Mouse (Mus musculus) hindbrain, embryonic 15.5 days (tissue): Measurements from ENCODE around the gene Nucb1. TPM values are rescaled to one million over a fixed set of nuclear protein-coding genes. Genes with fewer than 3 reads are reported as not detected.

Experiments used
- microRNA-seq: library from miRNA; unstranded; fragments of <30 nt; microRNA quantifications from one replicate; pipeline ENCODE4, GENCODE M21; 2016
- polyA plus RNA-seq: library from polyadenylated mRNA; unstranded; fragments of >200 nt; fragmentation: Nextera tagmentation; extraction: Ambion mirVana; gene quantifications from 2 replicates; pipeline ENCODE4 v1.2.1, GENCODE M21; 2015

The Nucb1 gene
- polyA plus RNA-seq, 1 experiment from 2014 or later = 137 TPM

Small RNA genes within 50 kb of the gene (microRNA-seq; reads per million reads assigned to microRNA genes)
- gene Gm22133 = not detected

Other genes with a start within 250 kb of the Nucb1 start
- 0.16 TPM in 1 of 2 replicates, not detected in the other for gene Slc6a21, start 232.9 kb downstream of the Nucb1 start, polyA plus RNA-seq
- 11.3 TPM in 2 replicates for gene Trpm4, start 176.6 kb downstream of the Nucb1 start, polyA plus RNA-seq
- 0.65 and 0.68 TPM in 2 replicates for gene Hrc, start 175.1 kb downstream of the Nucb1 start, polyA plus RNA-seq
- gene Ppfia3, start 143.4 kb downstream of the Nucb1 start, polyA plus RNA-seq = 29.9 and 32.1 TPM in 2 replicates
- gene Lin7b, start 139.8 kb downstream of the Nucb1 start, polyA plus RNA-seq = 33.7 and 38.7 TPM in 2 replicates
- 179 and 183 TPM in 2 replicates for gene Snrnp70, start 114.7 kb downstream of the Nucb1 start, polyA plus RNA-seq
- not detected in 2 replicates for gene Kcna7, start 104.8 kb downstream of the Nucb1 start, polyA plus RNA-seq
- gene Ntf5, start 96.7 kb downstream of the Nucb1 start, polyA plus RNA-seq = 0.17 TPM in 1 of 2 replicates, not detected in the other
- 0.92 and 2.0 TPM in 2 replicates for gene Lhb, start 89.6 kb downstream of the Nucb1 start, polyA plus RNA-seq
- gene Gys1, start 75.6 kb downstream of the Nucb1 start, polyA plus RNA-seq = 23.4 and 25.1 TPM in 2 replicates
- gene Ruvbl2, start 72.3 kb downstream of the Nucb1 start, polyA plus RNA-seq = 108 and 110 TPM in 2 replicates
- 5,657 and 5,762 TPM in 2 replicates for gene Ftl1, start 50.5 kb downstream of the Nucb1 start, polyA plus RNA-seq
- gene Bax, start 43.5 kb downstream of the Nucb1 start, polyA plus RNA-seq = 245 and 250 TPM in 2 replicates
- gene Tulp2, start 28.5 kb downstream of the Nucb1 start, polyA plus RNA-seq = 0.13 and 0.30 TPM in 2 replicates
- gene Gm45808, start 23.6 kb downstream of the Nucb1 start, polyA plus RNA-seq = not detected in 2 replicates
- 4.5 and 4.6 TPM in 2 replicates for gene Dhdh, start 21.6 kb downstream of the Nucb1 start, polyA plus RNA-seq
- 13.8 and 14.4 TPM in 2 replicates for gene Ppp1r15a, start 15.9 kb upstream of the Nucb1 start, polyA plus RNA-seq
- gene Plekha4, start 15.9 kb upstream of the Nucb1 start, polyA plus RNA-seq = 2.5 and 3.3 TPM in 2 replicates
- gene Hsd17b14, start 44.5 kb upstream of the Nucb1 start, polyA plus RNA-seq = 0.18 and 0.26 TPM in 2 replicates
- 22.2 and 22.7 TPM in 2 replicates for gene Bcat2, start 59.7 kb upstream of the Nucb1 start, polyA plus RNA-seq
- not detected in 2 replicates for gene Fgf21, start 105.1 kb upstream of the Nucb1 start, polyA plus RNA-seq
- gene Fut1, start 106.9 kb upstream of the Nucb1 start, polyA plus RNA-seq = not detected in 2 replicates
- 0.08 and 0.09 TPM in 2 replicates for gene Izumo1, start 111.4 kb upstream of the Nucb1 start, polyA plus RNA-seq
- 20.2 and 24.3 TPM in 2 replicates for gene Rasip1, start 117.1 kb upstream of the Nucb1 start, polyA plus RNA-seq
- gene Mamstr, start 129.6 kb upstream of the Nucb1 start, polyA plus RNA-seq = 4.0 and 5.2 TPM in 2 replicates
- 0.05 and 0.32 TPM in 2 replicates for gene Fut2, start 156.0 kb upstream of the Nucb1 start, polyA plus RNA-seq
- 1.4 and 1.6 TPM in 2 replicates for gene Ntn5, start 173.6 kb upstream of the Nucb1 start, polyA plus RNA-seq
- gene Sec1, start 184.0 kb upstream of the Nucb1 start, polyA plus RNA-seq = 0.35 and 0.89 TPM in 2 replicates
- gene Car11, start 189.4 kb upstream of the Nucb1 start, polyA plus RNA-seq = 58.6 and 67.3 TPM in 2 replicates
- 2.9 and 4.1 TPM in 2 replicates for gene Dbp, start 194.7 kb upstream of the Nucb1 start, polyA plus RNA-seq
- gene Rpl18, start 205.1 kb upstream of the Nucb1 start, polyA plus RNA-seq = 528 and 575 TPM in 2 replicates
- gene Sphk2, start 207.6 kb upstream of the Nucb1 start, polyA plus RNA-seq = 24.4 and 26.9 TPM in 2 replicates
- gene Fam83e, start 210.8 kb upstream of the Nucb1 start, polyA plus RNA-seq = 0.38 and 0.57 TPM in 2 replicates
- not detected in 2 replicates for gene Spaca4, start 215.4 kb upstream of the Nucb1 start, polyA plus RNA-seq